Mouse (Mus musculus) MEL (cell line): ENCODE results near the gene Lzts2. TPM values are rescaled to one million over a fixed set of nuclear protein-coding genes. Genes with fewer than 3 reads are reported as not detected.
A peak's percentile ranks its signal among the peaks of the same experiment; 100 is the strongest.
"Not testable (repeated sequence)": the region's sequence is repeated elsewhere in the genome, so short reads cannot be mapped to it uniquely, and the experiment has no call there.

Source experiments
- DNase-seq: peaks from one replicate; pipeline ENCODE4 v3.0.0; 2011; ENCODE audit warnings: low read depth, low spot score
- H3K27ac ChIP-seq: 2 replicates; pipeline ENCODE4 v1.5.1; 2012; ENCODE audit warnings: low read depth, mild to moderate bottlenecking, control low read depth, low read length, moderate library complexity; ENCODE audit not compliant: control insufficient read depth
- H3K27me3 ChIP-seq, 2 experiments: fragments of 150-350 bp in 1 of 2; sonication (generic) in 1 of 2; 2 replicates each; pipeline ENCODE4 v1.6.1; 2012; ENCODE audit warnings: low read length in 2 of 2, mild to moderate bottlenecking in 2 of 2, improper control_type of control experiment in 1 of 2, moderate library complexity in 1 of 2; ENCODE audit not compliant: insufficient read depth in 2 of 2, control insufficient read depth in 1 of 2
- H3K36me3 ChIP-seq, 2 experiments: 2 replicates each; pipeline ENCODE4 v1.6.1; 2012 to 2014; ENCODE audit warnings: low read length in 2 of 2, improper control_type of control experiment in 1 of 2, inconsistent platforms in 1 of 2, mild to moderate bottlenecking in 1 of 2; ENCODE audit not compliant: insufficient read depth in 2 of 2, control insufficient read depth in 1 of 2
- H3K4me1 ChIP-seq, 2 experiments: fragments of 150-350 bp in 1 of 2; sonication (generic) in 1 of 2; 2 replicates each; pipeline ENCODE4 v1.6.1; 2012; ENCODE audit warnings: low read length in 2 of 2, improper control_type of control experiment in 1 of 2, mild to moderate bottlenecking in 1 of 2; ENCODE audit not compliant: insufficient read depth in 2 of 2, control insufficient read depth in 1 of 2
- H3K4me3 ChIP-seq, 2 experiments: fragments of 150-350 bp in 1 of 2; sonication (generic) in 1 of 2; 2 replicates each; pipeline ENCODE4 v1.5.1; 2012; ENCODE audit warnings: low read depth in 2 of 2, low read length in 2 of 2, mild to moderate bottlenecking in 2 of 2, moderate library complexity in 2 of 2, control low read depth in 1 of 2, improper control_type of control experiment in 1 of 2; ENCODE audit not compliant: control insufficient read depth in 1 of 2, insufficient read depth in 1 of 2
- H3K79me2 ChIP-seq: 2 replicates; pipeline ENCODE4 v1.6.1; 2012; ENCODE audit warnings: mild to moderate bottlenecking, low read length, moderate library complexity; ENCODE audit not compliant: control insufficient read depth, poor library complexity, insufficient read depth
- H3K9ac ChIP-seq: 2 replicates; pipeline ENCODE4 v1.6.1; 2012; ENCODE audit warnings: low read depth, mild to moderate bottlenecking, control low read depth, low read length, moderate library complexity; ENCODE audit not compliant: control insufficient read depth, poor library complexity, severe bottlenecking
- H3K9me3 ChIP-seq: fragments of 150-350 bp; sonication (generic); replicated peaks from 2 replicates; pipeline ENCODE4 v1.6.1; 2012; ENCODE audit warnings: mild to moderate bottlenecking, low read length, improper control_type of control experiment, moderate library complexity; ENCODE audit not compliant: insufficient read depth
- CHD1 ChIP-seq: IDR thresholded peaks from 2 replicates; pipeline ENCODE4 v1.6.1; 2012; ENCODE audit warnings: low read depth, mild to moderate bottlenecking, inconsistent platforms, low read length, improper control_type of control experiment
- CTCF ChIP-seq, 3 experiments: IDR thresholded peaks in 2 of 3; conservative IDR thresholded peaks in 1 of 3; 2 replicates each; pipeline ENCODE4 v1.5.1; 2011 to 2012; ENCODE audit warnings: low read length in 3 of 3, low read depth in 2 of 3, mild to moderate bottlenecking in 2 of 3, improper control_type of control experiment in 1 of 3, inconsistent platforms in 1 of 3, mixed read lengths in 1 of 3, moderate library complexity in 1 of 3; ENCODE audit not compliant: control insufficient read depth in 1 of 3, insufficient read depth in 1 of 3, poor library complexity in 1 of 3, severe bottlenecking in 1 of 3
- E2F4 ChIP-seq: IDR thresholded peaks from 2 replicates; pipeline ENCODE4 v1.6.1; 2011; ENCODE audit warnings: low read depth, low read length, improper control_type of control experiment, borderline replicate concordance
- HCFC1 ChIP-seq: IDR thresholded peaks from 2 replicates; pipeline ENCODE4 v1.6.1; 2012; ENCODE audit warnings: low read depth, mild to moderate bottlenecking, inconsistent platforms, low read length, improper control_type of control experiment, moderate library complexity
- KAT2A ChIP-seq: conservative IDR thresholded peaks from 2 replicates; pipeline ENCODE4 v1.6.1; 2012; ENCODE audit warnings: low read depth, low read length, improper control_type of control experiment, inconsistent platforms
- MAFK ChIP-seq: IDR thresholded peaks from 2 replicates; pipeline ENCODE4 v1.6.1; 2011; ENCODE audit warnings: low read depth, mild to moderate bottlenecking, low read length, improper control_type of control experiment, borderline replicate concordance
- MYB ChIP-seq: IDR thresholded peaks from 2 replicates; pipeline ENCODE4 v1.6.1; 2011; ENCODE audit warnings: mild to moderate bottlenecking, low read depth, low read length, improper control_type of control experiment
- NRF1 ChIP-seq: IDR thresholded peaks from 2 replicates; pipeline ENCODE4 v1.6.1; 2014; ENCODE audit warnings: low read depth, mild to moderate bottlenecking, inconsistent platforms, low read length, improper control_type of control experiment, moderate library complexity; ENCODE audit not compliant: poor library complexity, insufficient read depth, severe bottlenecking
- POLR2AphosphoS5 ChIP-seq: IDR thresholded peaks from 2 replicates; pipeline ENCODE4 v1.6.1; 2012; ENCODE audit warnings: low read depth, borderline replicate concordance, mild to moderate bottlenecking, inconsistent platforms, low read length, moderate library complexity, mixed read lengths
- RAD21 ChIP-seq: IDR thresholded peaks from 2 replicates; pipeline ENCODE4 v1.6.1; 2011; ENCODE audit warnings: mild to moderate bottlenecking, low read depth, low read length, improper control_type of control experiment
- SMC3 ChIP-seq: IDR thresholded peaks from 2 replicates; pipeline ENCODE4 v1.6.1; 2011; ENCODE audit warnings: low read depth, low read length, improper control_type of control experiment
- TBP ChIP-seq: IDR thresholded peaks from 2 replicates; pipeline ENCODE4 v1.8.0; 2011; ENCODE audit warnings: low read depth, low read length, improper control_type of control experiment
- ZC3H11A ChIP-seq: IDR thresholded peaks from 2 replicates; pipeline ENCODE4 v1.6.1; 2012; ENCODE audit warnings: low read depth, mild to moderate bottlenecking, inconsistent platforms, low read length, improper control_type of control experiment
- ZKSCAN1 ChIP-seq: IDR thresholded peaks from 2 replicates; pipeline ENCODE4 v1.6.1; 2012; ENCODE audit warnings: low read depth, mild to moderate bottlenecking, inconsistent platforms, low read length, improper control_type of control experiment, moderate library complexity
- ZNF384 ChIP-seq: IDR thresholded peaks from 2 replicates; pipeline ENCODE4 v1.6.1; 2012; ENCODE audit warnings: low read depth, mild to moderate bottlenecking, inconsistent platforms, low read length, improper control_type of control experiment
- polyA plus RNA-seq, 2 experiments: library from polyadenylated mRNA; stranded (reverse) in 1 of 2; unstranded in 1 of 2; fragments of >175 nt in 1 of 2; fragments of >200 nt in 1 of 2; gene quantifications; 2 replicates each; pipeline versions ENCODE4 v1.2.1 to v1.2.4; 2012; ENCODE audit warnings: low replicate concordance in 2 of 2, low read depth in 1 of 2; ENCODE audit not compliant: insufficient read length in 2 of 2, insufficient read depth in 1 of 2, missing spikeins in 1 of 2
- total RNA-seq: library from RNA; depleted of rRNA; stranded (reverse); fragments of 300-350 nt; gene quantifications from 2 replicates; pipeline ENCODE4 v1.2.3, GENCODE M21; 2012

Lzts2 gene
- total and polyA plus RNA-seq, 3 experiments: 4.0 to 13.1 TPM; not detected in 1

DNA sequence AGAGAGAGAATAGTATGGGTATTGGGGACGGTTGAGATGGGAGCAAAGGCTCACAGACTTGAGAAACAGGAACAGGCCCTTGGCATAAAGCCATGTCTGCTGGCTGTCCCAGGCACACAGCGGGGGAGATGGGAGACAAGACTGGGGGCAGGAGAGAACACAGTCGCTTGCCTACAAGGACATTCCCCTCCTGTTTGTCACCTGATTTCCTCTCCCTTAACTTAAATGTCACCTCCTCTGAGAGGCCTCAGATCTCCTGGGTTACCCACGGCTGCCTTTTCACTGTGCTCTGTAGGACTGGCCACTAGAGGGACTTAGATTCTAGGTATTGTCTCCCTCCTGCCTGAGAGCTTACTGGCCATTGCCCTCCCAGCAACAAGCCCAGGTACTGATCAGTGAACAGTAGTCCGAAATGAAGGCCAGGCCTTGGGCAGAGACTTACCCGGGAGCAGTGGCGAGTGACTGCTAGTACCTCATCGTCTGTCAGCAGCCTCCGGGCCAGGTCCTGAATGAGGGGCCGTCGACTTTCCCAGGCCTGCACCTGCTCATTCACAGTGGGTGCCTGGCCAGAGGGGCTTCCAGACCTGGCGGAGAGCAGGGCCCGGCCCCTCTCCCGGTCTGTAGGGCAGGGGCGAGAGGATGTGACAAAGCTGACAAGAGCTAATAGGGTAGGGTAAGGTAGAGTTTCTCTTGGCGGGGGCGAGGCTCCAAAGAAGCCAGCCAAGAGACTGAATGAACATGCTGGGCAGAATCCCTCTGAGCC lies 18.5 kb downstream of the Lzts2 start (continued):
- no peak for TF ChIP-seq NRF1
- TF ChIP-seq CTCF (IDR thresholded peaks at IDR 0.05 in 2 of 3, conservative IDR thresholded peaks at IDR 0.05 in 1 of 3; ENCODE audit: control insufficient read depth in 1 of 3, insufficient read depth in 1 of 3, low read depth in 2 of 3, low read length in 3 of 3, poor library complexity in 1 of 3, severe bottlenecking in 1 of 3): peak; percentile 36 to 83 (median 68)
- no peak for TF ChIP-seq POLR2AphosphoS5

DNA sequence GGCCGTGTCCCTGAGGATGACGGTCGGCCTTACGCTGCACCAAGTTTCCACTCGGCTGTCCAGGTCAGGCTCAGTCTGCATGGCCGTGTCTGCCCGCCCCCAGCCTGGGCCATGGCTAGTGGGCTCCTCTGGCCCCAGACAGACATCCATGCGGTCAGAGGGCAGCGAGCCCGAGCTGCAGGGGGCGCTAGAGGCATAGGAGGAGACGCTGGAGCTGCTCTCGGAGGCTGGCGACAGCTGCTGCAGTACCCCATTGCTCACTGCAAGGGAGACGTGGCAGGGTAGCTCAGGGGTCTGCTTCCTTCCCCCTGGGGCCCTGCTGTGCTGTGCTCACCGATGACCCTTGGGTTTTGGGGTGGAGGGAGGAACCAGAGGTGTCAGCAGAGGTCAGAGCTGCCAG lies 22.7 kb downstream of the Lzts2 start:
- DNase-seq: peak; percentile 72
- TF ChIP-seq SMC3 (peak; percentile 66), ZC3H11A (peak; percentile 56), KAT2A (no peak), ZKSCAN1 (no peak), E2F4 (no peak), ZNF384 (no peak), CHD1 (no peak), RAD21 (peak; percentile 59), TBP (no peak), MYB (no peak), CTCF (IDR thresholded peaks at IDR 0.05 in 2 of 3, conservative IDR thresholded peaks at IDR 0.05 in 1 of 3; ENCODE audit: control insufficient read depth in 1 of 3, insufficient read depth in 1 of 3, low read depth in 2 of 3, low read length in 3 of 3, poor library complexity in 1 of 3, severe bottlenecking in 1 of 3) (peak; percentile 74 to 90 (median 75)), MAFK (no peak), HCFC1 (no peak)
- Histone ChIP-seq H3K36me3 (peaks cover 0 to 7% of the 10 kb centered on the region in 2 experiments; a peak in 2 of 4 replicates), H3K9ac (no peak overlapping the region), H3K4me1 (peaks cover 8 to 11% of the 10 kb centered on the region in 2 experiments), H3K79me2 (no peaks in the 10 kb centered on the region), H3K27ac (no peak overlapping the region), H3K27me3 (peaks cover 7 to 9% of the 10 kb centered on the region in 2 experiments), H3K4me3 (no peak overlapping the region), H3K9me3 (no peaks in the 10 kb centered on the region)

DNA sequence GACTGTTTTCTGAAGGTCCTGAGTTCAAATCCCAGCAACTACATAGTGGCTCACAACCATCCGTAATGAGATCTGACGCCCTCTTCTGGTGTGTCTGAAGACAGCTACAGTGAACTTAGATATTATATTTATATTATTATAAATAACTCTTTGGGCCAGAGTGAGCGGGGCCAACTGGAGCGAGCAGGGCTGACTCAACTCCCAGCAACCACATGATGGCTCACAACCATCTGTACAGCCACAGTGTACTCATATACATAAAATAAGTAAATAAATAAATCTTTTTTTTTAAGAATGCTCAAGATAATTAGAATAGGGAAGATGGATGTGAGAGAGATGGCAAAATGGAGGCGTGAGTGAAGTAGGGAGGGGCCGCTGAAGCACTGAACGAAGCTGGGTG lies 24.0 kb downstream of the Lzts2 start:
- not testable (repeated sequence) for H3K9me3 ChIP-seq, H3K9ac ChIP-seq, H3K36me3 ChIP-seq, H3K4me3 ChIP-seq, H3K4me1 ChIP-seq, H3K27me3 ChIP-seq, H3K79me2 ChIP-seq, H3K27ac ChIP-seq, DNase-seq
